Mouse (Mus musculus): ENCODE results near the gene Kif11. TPM values are rescaled to one million over a fixed set of nuclear protein-coding genes. Genes with fewer than 3 reads are reported as not detected.

Gene Kif11
- polyA plus RNA-seq (2015; fragmentation: Nextera tagmentation; extraction: Ambion mirVana), result 6.6 and 12.1 TPM in 2 replicates

DNA sequence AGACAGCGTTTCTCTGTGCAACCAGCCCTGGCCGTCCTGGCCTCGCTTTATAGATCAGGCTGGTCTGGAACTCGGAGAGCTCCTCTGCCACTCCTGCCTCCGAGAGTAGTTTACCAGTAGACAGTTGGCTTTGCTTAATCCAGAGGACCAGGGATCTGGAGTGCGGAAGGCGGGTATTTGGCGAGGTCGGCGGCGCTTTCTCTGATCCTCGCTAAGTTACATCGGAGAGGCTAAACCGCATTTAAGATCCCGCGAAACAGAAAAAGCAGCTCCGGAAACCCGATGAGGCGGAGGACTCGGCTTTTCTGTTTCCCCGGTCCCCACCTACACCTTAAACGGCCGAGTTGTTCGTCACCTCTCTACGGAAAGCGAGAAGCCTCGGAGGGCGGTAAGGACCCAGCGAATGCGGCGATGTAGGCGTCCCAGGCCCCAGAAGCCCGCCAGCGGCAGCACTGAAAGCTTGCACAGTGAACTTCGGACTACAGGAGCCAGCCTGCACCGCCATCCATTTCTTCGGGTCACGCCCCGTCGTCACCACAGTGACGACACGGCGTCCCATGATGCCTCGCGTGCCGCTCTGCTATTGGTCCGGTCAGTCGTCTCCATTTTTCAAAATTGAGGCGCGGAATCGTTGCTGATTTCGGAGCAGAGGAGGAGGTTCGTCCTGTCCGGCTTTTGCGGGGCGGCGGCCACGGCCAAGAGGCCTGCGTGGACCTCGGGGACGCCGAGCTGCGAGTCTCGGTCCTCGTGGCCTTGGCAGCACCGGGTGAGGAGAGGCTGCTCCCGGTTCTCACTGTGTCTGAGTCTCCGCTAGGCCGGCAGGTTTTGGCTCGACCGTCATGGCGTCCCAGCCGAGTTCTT is at the start of gene Kif11:
Kif11 (plus strand) TSS at position 649 of the 861 bp plus-strand sequence.

DNA sequence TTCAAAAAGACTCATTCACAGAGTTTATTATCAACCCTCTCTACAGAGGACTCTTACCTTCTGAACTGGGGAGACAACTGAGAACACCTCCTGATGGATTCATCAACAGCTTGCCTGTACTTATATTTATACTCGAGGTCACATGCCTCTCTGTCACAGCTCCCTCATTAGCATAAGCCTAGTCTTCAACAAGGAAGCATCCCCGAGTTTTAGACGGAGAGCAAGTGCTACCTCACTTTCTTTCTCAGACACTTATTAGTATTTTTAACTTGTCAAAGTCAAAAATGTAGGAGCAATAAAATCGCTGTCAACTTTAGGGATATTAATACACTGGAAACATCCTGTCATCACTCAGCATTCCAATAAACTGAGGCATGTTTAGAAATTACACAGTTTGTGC is 38.5 kb upstream of the Kif11 start, which contains the start of gene Ide:
Ide (minus strand) TSS at position 101 of the 400 bp plus-strand sequence.

DNA sequence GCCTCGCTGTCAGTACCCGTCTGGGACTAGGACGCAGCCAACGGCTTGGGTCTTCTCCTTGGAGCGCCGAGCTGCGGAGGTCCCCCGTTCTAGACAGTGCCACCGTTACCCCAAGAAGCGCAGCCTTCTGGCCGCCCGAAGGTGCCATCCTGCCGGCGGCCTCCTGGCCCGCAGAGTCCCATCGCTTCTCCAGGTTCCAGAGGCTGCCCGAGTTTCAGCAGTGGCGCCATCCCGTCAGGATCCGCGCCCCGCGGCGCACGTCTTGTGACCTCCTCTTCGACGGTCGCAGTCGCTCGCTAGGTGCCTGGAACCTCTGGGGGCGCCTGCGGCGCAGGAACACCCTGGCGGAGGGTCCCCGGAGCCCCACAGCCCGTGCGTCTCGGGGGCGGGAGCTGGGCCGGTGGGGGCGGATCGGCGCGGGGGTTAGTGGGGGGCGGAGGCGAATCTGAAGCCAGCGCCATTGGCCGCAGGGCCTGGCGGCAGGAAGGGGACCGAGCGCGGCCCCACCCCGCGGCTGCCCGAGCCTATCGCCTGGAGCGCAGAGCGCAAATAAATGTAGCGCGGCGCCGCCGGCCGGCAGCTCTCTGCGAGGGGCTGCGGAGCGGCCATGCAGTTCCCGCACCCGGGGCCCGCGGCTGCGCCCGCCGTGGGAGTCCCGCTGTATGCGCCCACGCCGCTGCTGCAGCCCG is 58.2 kb downstream of the Kif11 start, which contains the start of gene Hhex:
Hhex (plus strand) TSS at position 548 of the 689 bp plus-strand sequence.

Other genes with a start within 250 kb of the Kif11 start
- gene March5, start 168.9 kb upstream of the Kif11 start, polyA plus RNA-seq (2015; fragmentation: Nextera tagmentation; extraction: Ambion mirVana), result 50.2 and 54.3 TPM in 2 replicates
- 0.52 and 0.54 TPM in 2 replicates for gene Cpeb3, start 167.8 kb upstream of the Kif11 start, polyA plus RNA-seq (2015; fragmentation: Nextera tagmentation; extraction: Ambion mirVana)
- 28.1 and 32.6 TPM in 2 replicates for gene Ide, start 38.6 kb upstream of the Kif11 start, polyA plus RNA-seq (2015; fragmentation: Nextera tagmentation; extraction: Ambion mirVana)
- gene Hhex, start 58.4 kb downstream of the Kif11 start, polyA plus RNA-seq (2015; fragmentation: Nextera tagmentation; extraction: Ambion mirVana), result 6.7 and 8.7 TPM in 2 replicates
- 14.8 and 15.5 TPM in 2 replicates for gene Exoc6, start 174.0 kb downstream of the Kif11 start, polyA plus RNA-seq (2015; fragmentation: Nextera tagmentation; extraction: Ambion mirVana)

All from urinary bladder, postnatal 0 days (tissue).